Mouse (Mus musculus) liver, postnatal 0 days (tissue): Measurements from ENCODE around the gene Gm28269. TPM values are rescaled to one million over a fixed set of nuclear protein-coding genes. Genes with fewer than 3 reads are reported as not detected.

Source experiments
- ATAC-seq: fragments of 200-750 bp; cut with Nextera tagmentation; 2 replicates; pipeline ENCODE4 v1.8.0; 2017; ENCODE audit warnings: mild to moderate bottlenecking, moderate library complexity
- DNase-seq: peaks from one replicate; pipeline ENCODE4 v3.0.0-alpha.2; 2016
- H3K27ac ChIP-seq: fragments of 300-500 bp; sonication (generic); 2 replicates; pipeline ENCODE4 v1.5.1; 2014; ENCODE audit warnings: antibody characterized with exemption, moderate library complexity, mild to moderate bottlenecking, low read depth
- H3K27me3 ChIP-seq: fragments of 300-500 bp; sonication (generic); 2 replicates; pipeline ENCODE4 v1.6.1; 2014; ENCODE audit warnings: low read length, control low read depth, mixed read lengths; ENCODE audit not compliant: insufficient read depth
- H3K36me3 ChIP-seq: fragments of 300-500 bp; sonication (generic); replicated peaks from 2 replicates; pipeline ENCODE4 v1.6.1; 2014; ENCODE audit warnings: mild to moderate bottlenecking, control low read depth, low read length, moderate library complexity, mixed read lengths; ENCODE audit not compliant: insufficient read depth
- H3K4me1 ChIP-seq: fragments of 300-500 bp; sonication (generic); 2 replicates; pipeline ENCODE4 v1.6.1; 2014; ENCODE audit warnings: antibody characterized with exemption, mild to moderate bottlenecking, control low read depth; ENCODE audit not compliant: insufficient read depth
- H3K4me2 ChIP-seq: fragments of 300-500 bp; sonication (generic); 2 replicates; pipeline ENCODE4 v1.6.1; 2014; ENCODE audit warnings: low read depth, mild to moderate bottlenecking, low read length, moderate library complexity, mixed read lengths
- H3K4me3 ChIP-seq: fragments of 300-500 bp; sonication (generic); 2 replicates; pipeline ENCODE4 v1.5.1; 2014; ENCODE audit warnings: low read depth, low read length
- H3K9ac ChIP-seq: fragments of 300-500 bp; sonication (generic); replicated peaks from 2 replicates; pipeline ENCODE4 v1.6.1; 2014; ENCODE audit warnings: mild to moderate bottlenecking, moderate library complexity
- H3K9me3 ChIP-seq: fragments of 300-500 bp; sonication (generic); 2 replicates; pipeline ENCODE4 v1.6.1; 2016; ENCODE audit warnings: mild to moderate bottlenecking, control low read depth, low read length, mixed read lengths
- CTCF ChIP-seq: sonication (generic); IDR thresholded peaks from 2 replicates; pipeline ENCODE4 v1.5.1; 2016; ENCODE audit warnings: antibody characterized with exemption, low read depth
- EP300 ChIP-seq: IDR thresholded peaks from 2 replicates; pipeline ENCODE4 v1.6.1; 2016; ENCODE audit warnings: antibody characterized with exemption, low read depth, mild to moderate bottlenecking
- WGBS: fragments of 180-500 bp; shearing (Covaris S2); extraction: QIAGEN DNeasy Blood & Tissue Kit; methylation state at CpG from one replicate; pipeline ENCODE4 v1.1.7; 2014; ENCODE audit not compliant: insufficient replicate concordance; 5-methylcytosine and 5-hydroxymethylcytosine counted together
- polyA plus RNA-seq: library from polyadenylated mRNA; unstranded; fragments of >200 nt; fragmentation: Nextera tagmentation; extraction: Ambion mirVana; gene quantifications from 2 replicates; pipeline ENCODE4 v1.2.1, GENCODE M21; 2015

The Gm28269 gene
- polyA plus RNA-seq, 1 experiment from 2014 or later = not detected

- no peak overlapping the region for H3K4me2 ChIP-seq
- ATAC-seq (no peak), DNase-seq (no peak)
- H3K4me3 ChIP-seq = no peak overlapping the region
- H3K4me1 ChIP-seq = no peaks in the 10 kb centered on the region
- H3K9ac ChIP-seq = no peak overlapping the region
- no peak overlapping the region for H3K27ac ChIP-seq
- no peaks in the 10 kb centered on the region for H3K27me3 ChIP-seq
- TF ChIP-seq CTCF (no peak), EP300 (no peak)
- H3K9me3 ChIP-seq = no peaks in the 10 kb centered on the region
- H3K36me3 ChIP-seq = no peaks in the 10 kb centered on the region
- 64% methylated on average over 6 of the region's 6 CpGs for WGBS
Observed at GRCm38 (mm10) chrX:21695220-21695619, 49.7 kb downstream of the Gm28269 start.

Other genes with a start within 250 kb of the Gm28269 start
- not detected in 2 replicates for gene Slc6a14, start 30.2 kb downstream of the Gm28269 start, polyA plus RNA-seq